Mouse (Mus musculus) stomach, embryonic 15.5 days (tissue): ENCODE results near the gene Il4i1. TPM values are rescaled to one million over a fixed set of nuclear protein-coding genes. Genes with fewer than 3 reads are reported as not detected.

Source experiments
- ATAC-seq: fragments of 200-750 bp; cut with Nextera tagmentation; 2 replicates; pipeline ENCODE4 v1.8.0; 2017; ENCODE audit warnings: low read depth, moderate number of reproducible peaks, moderate TSS enrichment; ENCODE audit not compliant: insufficient read depth, low FRiP score
- H3K27ac ChIP-seq: fragments of 300-500 bp; sonication (generic); 2 replicates; pipeline ENCODE4 v1.5.1; 2015; ENCODE audit warnings: mild to moderate bottlenecking, inconsistent platforms
- H3K27me3 ChIP-seq: fragments of 300-500 bp; sonication (generic); replicated peaks from 2 replicates; pipeline ENCODE4 v1.6.1; 2015; ENCODE audit warnings: inconsistent platforms
- H3K36me3 ChIP-seq: fragments of 300-500 bp; sonication (generic); 2 replicates; pipeline ENCODE4 v1.6.1; 2015; ENCODE audit warnings: inconsistent platforms
- H3K4me1 ChIP-seq: fragments of 300-500 bp; sonication (generic); 2 replicates; pipeline ENCODE4 v1.6.1; 2015; ENCODE audit warnings: inconsistent platforms
- H3K4me2 ChIP-seq: fragments of 300-500 bp; sonication (generic); 2 replicates; pipeline ENCODE4 v1.6.1; 2015; ENCODE audit warnings: mild to moderate bottlenecking, inconsistent platforms
- H3K4me3 ChIP-seq: fragments of 300-500 bp; sonication (generic); replicated peaks from 2 replicates; pipeline ENCODE4 v1.5.1; 2015; ENCODE audit warnings: inconsistent platforms
- H3K9ac ChIP-seq: fragments of 300-500 bp; sonication (generic); 2 replicates; pipeline ENCODE4 v1.6.1; 2015; ENCODE audit warnings: inconsistent platforms
- H3K9me3 ChIP-seq: fragments of 300-500 bp; sonication (generic); 2 replicates; pipeline ENCODE4 v1.6.1; 2016; ENCODE audit warnings: inconsistent platforms
- WGBS: fragments of 180-500 bp; shearing (Covaris S2); methylation state at CpG from one replicate; pipeline ENCODE4 v1.1.7; 2015; 5-methylcytosine and 5-hydroxymethylcytosine counted together
- polyA plus RNA-seq: library from polyadenylated mRNA; unstranded; fragments of >200 nt; fragmentation: Nextera tagmentation; extraction: Ambion mirVana; gene quantifications from 2 replicates; pipeline ENCODE4 v1.2.1, GENCODE M21; 2015

Gene Il4i1
- polyA plus RNA-seq, 1 experiment from 2014 or later = 1.4 TPM

DNA sequence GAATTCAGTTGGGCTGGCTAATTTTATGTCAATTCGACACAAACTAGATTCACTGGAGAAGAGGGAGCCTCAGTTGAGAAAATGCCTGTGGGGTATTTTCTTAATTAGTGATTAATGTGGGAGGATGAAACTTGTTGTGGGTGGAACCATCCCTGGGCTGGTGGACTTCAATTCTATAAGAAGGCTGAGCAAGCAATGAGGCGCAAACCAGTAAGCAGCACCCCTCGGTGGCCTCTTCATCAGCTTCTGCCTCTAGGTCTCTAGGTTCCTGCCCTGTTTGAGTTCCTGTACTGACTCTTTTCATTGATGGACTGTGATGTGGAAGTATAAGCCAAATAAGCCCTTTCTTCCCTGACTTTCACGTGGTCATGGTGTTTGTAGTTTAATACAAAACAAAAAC, 5.8 kb upstream of the Il4i1 start:
- no peak overlapping the region for H3K9ac ChIP-seq
- ATAC-seq = no peak
- no peaks in the 10 kb centered on the region for H3K27me3 ChIP-seq
- 0 out of 2 replicates have a peak, but pooled peaks cover 4% of the 10 kb centered on the region for H3K36me3 ChIP-seq
- H3K4me3 ChIP-seq = no peak overlapping the region
- WGBS = 83% methylated on average over 4 of the region's 4 CpGs
- no peaks in the 10 kb centered on the region for H3K9me3 ChIP-seq
- no peak overlapping the region for H3K4me2 ChIP-seq
- H3K27ac ChIP-seq = no peak overlapping the region
- H3K4me1 ChIP-seq = peaks cover 7% of the 10 kb centered on the region

DNA sequence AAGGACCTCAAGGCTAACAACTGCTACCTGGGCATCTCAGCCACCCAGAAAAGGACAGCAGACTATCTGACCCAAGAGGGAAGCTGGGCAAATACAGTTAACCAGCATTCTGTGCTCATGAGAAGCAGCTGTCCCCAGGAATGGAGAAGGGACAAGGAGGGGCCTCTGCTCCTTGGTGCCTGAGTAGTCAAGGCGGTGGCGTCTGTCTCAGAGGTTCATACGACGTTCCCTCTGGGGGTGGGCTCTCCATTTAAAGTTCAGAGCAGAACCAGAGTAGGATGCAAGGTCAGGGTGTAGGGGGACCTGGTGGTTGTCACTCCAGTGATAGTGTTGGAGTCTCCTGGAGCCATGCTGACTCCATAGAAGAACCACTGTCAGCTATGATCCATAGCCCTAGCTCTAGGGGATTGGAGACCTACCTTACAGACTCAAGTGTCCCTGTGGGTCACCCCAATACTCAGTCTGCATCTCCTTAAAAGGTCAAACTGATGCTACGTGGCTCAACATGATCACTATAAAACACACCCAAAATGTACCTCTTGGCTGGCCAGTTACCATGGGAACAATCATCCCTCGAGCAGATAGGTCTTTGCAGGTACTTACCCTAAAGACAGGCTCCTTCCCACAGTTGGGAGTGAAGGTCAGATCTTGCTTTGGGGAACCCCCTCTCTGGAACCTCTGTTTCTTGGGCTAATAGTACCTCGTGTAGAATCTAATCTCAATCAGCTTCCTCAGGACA, 5.2 kb upstream of the Il4i1 start:
- peaks cover 7% of the 10 kb centered on the region for H3K4me1 ChIP-seq
- H3K4me3 ChIP-seq = no peak overlapping the region
- no peaks in the 10 kb centered on the region for H3K9me3 ChIP-seq
- H3K36me3 ChIP-seq = 0 out of 2 replicates have a peak, but pooled peaks cover 4% of the 10 kb centered on the region
- no peak for ATAC-seq
- H3K27me3 ChIP-seq = no peaks in the 10 kb centered on the region
- no peak overlapping the region for H3K9ac ChIP-seq
- 85% methylated on average over 7 of the region's 7 CpGs for WGBS
- H3K27ac ChIP-seq = no peak overlapping the region
- no peak overlapping the region for H3K4me2 ChIP-seq

DNA sequence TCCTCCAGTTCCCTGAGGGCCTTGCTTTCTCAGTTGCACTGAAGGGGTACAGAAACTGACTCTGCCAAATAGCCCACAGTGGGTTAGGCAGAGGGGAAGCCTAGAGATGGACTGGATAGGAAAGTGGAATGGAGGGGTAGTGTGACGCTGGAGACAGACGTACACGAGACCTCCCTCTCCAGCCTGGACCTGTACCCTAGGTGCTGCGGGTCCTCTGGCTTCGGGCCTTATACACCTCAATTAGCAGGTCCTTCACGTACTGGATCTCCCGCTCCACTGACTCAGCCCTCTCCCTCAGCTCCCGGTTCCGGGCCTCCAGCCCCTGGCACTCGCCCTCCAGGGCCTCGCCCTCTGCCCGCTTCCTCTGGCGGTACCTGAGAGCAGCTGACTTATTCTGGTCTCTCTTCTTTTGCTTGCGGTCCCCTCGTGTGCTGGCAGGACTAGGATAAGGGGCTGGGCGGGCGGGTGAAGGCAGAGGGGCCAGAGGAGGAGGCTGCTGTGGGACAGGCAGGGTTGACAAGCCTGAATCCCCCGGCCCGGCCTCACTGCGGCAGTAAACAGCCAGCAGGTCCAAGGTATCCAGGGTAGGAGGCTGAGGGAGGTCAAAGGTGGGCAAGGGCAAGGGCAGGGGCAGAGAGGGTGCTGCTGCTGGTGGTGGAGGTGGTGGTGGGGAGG, 3.4 kb upstream of the Il4i1 start:
- 89% methylated on average over 19 of the region's 20 CpGs for WGBS
- Histone ChIP-seq H3K27ac (no peak overlapping the region), H3K4me3 (no peak overlapping the region), H3K4me2 (no peak overlapping the region), H3K4me1 (peaks cover 11% of the 10 kb centered on the region), H3K9ac (no peak overlapping the region), H3K27me3 (no peaks in the 10 kb centered on the region), H3K36me3 (0 out of 2 replicates have a peak, but pooled peaks cover 4% of the 10 kb centered on the region), H3K9me3 (no peaks in the 10 kb centered on the region)
- no peak for ATAC-seq

DNA sequence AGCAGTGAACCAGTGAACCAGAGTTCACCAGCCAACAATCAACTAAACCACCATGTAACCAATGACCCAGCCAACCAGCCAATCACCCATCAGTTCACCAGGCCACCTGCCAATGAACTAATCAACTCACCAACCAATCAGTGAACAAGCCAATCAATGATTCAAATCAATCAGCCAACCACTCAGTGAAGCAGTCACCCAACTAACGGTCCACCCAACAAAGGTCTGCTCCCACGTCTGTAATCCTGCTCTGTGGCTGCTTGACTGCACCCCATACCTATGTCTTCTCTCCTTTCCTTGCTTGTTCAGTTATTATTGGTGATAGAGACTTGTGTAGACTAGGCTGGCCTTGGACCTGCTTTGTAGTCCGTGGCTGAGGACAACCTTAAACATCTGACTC, 2.2 kb upstream of the Il4i1 start:
- WGBS = 92% methylated on average over 3 of the region's 3 CpGs
- ATAC-seq = no peak
- Histone ChIP-seq H3K4me1 (peaks cover 22% of the 10 kb centered on the region), H3K4me3 (no peak overlapping the region), H3K27ac (no peak overlapping the region), H3K36me3 (0 out of 2 replicates have a peak, but pooled peaks cover 4% of the 10 kb centered on the region), H3K9me3 (no peaks in the 10 kb centered on the region), H3K9ac (no peak overlapping the region), H3K4me2 (no peak overlapping the region), H3K27me3 (no peaks in the 10 kb centered on the region)

DNA sequence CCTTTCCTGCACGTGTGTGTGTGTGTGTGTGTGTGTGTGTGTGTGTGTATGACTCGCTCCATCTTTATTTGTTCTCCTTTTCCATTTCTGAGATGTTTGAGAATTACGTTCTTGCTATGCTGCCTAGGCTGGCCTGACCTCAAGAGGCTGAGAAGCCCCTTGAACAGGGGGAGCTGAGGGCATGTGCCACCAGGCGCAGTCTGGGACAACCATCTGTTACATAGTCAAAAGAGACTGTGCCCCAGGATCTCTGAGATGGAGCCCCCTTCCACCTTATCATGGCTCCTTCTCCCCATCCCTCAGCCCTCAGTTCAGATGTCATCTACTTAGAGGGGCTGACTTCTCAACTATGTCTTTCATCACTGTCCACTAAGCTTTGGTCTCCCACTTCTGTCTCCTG, 1.8 kb upstream of the Il4i1 start:
- Histone ChIP-seq H3K27me3 (no peaks in the 10 kb centered on the region), H3K4me1 (peaks cover 26% of the 10 kb centered on the region), H3K9me3 (no peaks in the 10 kb centered on the region), H3K9ac (no peak overlapping the region), H3K36me3 (peaks cover 4% of the 10 kb centered on the region; the same call in 1 of the 2 replicates), H3K27ac (no peak overlapping the region), H3K4me3 (no peak overlapping the region), H3K4me2 (no peak overlapping the region)
- WGBS = 89% methylated on average over 4 of the region's 4 CpGs
- no peak for ATAC-seq

DNA sequence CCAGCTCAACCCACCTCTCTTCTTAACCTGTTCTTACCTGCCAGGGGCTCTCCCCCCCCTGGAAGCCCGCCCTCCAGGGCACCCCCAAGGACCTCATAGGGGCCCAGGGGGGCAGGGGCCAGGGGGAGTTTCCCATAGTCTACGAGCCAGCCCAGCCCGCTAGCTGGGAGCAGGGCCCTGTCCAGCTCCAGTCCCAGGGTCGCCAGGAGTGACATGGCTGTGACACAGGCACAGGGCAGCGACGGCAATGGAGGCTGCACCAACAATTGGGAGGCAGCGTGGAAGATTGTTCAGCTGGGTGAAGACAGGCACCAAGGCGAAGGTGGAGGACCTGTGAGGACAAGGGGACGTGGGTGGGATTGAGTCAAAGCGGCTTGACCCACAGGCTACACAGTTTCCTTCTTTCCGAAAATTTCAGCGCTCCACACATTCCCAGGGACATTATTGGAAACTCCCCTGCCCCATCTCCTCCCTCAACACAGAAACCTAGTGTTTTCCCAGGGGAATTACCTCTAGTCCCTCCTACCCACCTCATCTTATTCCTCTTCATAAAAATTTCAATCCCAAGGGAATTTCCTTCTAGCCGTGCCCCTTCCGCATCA, 1.1 kb upstream of the Il4i1 start:
- peak overlapping the region; percentile 88 for H3K4me3 ChIP-seq
- H3K9me3 ChIP-seq = no peaks in the 10 kb centered on the region
- H3K27me3 ChIP-seq = no peaks in the 10 kb centered on the region
- H3K4me2 ChIP-seq = peak overlapping the region; percentile 82
- no peak for ATAC-seq
- WGBS = 32% methylated on average over 14 of the region's 14 CpGs
- no peak overlapping the region for H3K9ac ChIP-seq
- H3K36me3 ChIP-seq = peaks cover 4% of the 10 kb centered on the region; the same call in 1 of the 2 replicates
- H3K27ac ChIP-seq = peak overlapping the region; percentile 98
- peaks cover 31% of the 10 kb centered on the region for H3K4me1 ChIP-seq

DNA sequence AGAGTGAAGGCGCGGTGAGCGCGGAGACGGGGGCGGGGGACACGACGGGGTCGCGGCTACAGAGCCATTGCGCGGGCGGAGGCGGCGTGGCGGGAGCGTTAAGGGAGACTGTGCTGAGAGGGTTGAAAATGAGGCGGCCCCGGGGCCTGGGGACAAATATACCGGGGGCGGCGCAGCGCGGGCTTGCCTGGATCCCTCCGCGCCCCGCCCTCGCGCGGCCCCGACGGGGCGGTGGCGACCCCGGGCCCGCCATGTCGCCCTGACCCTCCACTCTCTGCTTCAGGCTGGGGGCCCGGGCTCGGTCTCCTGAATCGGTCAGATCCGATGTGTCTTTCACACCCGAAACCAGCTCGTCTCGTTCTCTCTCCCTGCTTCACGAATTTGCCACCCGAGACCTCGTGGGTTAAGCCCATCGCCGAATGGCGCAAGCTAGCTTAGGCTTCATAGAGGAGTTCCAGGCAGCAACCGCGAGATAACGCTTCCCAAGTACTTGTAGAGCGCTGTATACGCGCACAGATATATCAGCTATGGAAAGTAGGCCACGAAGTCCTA, 359 bp downstream of the Il4i1 start, which contains the start of gene Atf5:
Atf5 (minus strand) TSS at position 189 of the 552 bp plus-strand sequence.
- Histone ChIP-seq H3K36me3 (no peaks in the 10 kb centered on the region; the same call in 1 of the 2 replicates), H3K4me2 (peak within 1 kb of the TSS; percentile 82), H3K4me1 (peaks cover 39% of the 10 kb centered on the region), H3K9ac (peak within 1 kb of the TSS; percentile 95), H3K4me3 (peak within 1 kb of the TSS; percentile 88), H3K9me3 (no peaks in the 10 kb centered on the region), H3K27me3 (no peaks in the 10 kb centered on the region), H3K27ac (peak within 1 kb of the TSS; percentile 98)
- under 1% methylated on average over 52 of the region's 57 CpGs for WGBS
- peak; percentile 13 for ATAC-seq

DNA sequence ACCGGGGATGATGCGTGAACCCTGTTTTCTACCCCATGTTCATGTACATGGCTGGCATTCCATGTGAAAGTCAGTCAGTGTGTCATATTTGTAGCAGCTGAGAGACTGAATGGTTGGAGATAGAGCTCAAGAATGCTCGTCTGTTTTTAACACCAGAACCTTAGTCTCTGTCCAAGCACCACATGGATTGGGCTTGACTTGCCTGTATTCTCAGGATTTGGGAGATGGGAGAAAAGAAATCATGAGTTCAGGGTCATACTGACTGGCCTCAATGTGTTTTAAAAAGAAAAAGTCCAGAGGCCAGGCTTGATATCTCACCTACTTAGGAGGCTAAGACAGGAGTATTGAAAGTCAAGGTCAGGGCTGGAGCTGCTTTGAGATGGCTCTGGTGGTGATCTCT, 1.3 kb downstream of the Il4i1 start:
- no peaks in the 10 kb centered on the region; the same call in 1 of the 2 replicates for H3K36me3 ChIP-seq
- H3K4me3 ChIP-seq = peak overlapping the region; percentile 88
- H3K4me1 ChIP-seq = peaks cover 41% of the 10 kb centered on the region
- H3K9me3 ChIP-seq = no peaks in the 10 kb centered on the region
- no peaks in the 10 kb centered on the region for H3K27me3 ChIP-seq
- peak overlapping the region; percentile 98; the same call in 1 of the 2 replicates for H3K27ac ChIP-seq
- H3K4me2 ChIP-seq = peak overlapping the region; percentile 82
- 12% methylated on average over 3 of the region's 3 CpGs for WGBS
- H3K9ac ChIP-seq = peak overlapping the region; percentile 95
- ATAC-seq = no peak

DNA sequence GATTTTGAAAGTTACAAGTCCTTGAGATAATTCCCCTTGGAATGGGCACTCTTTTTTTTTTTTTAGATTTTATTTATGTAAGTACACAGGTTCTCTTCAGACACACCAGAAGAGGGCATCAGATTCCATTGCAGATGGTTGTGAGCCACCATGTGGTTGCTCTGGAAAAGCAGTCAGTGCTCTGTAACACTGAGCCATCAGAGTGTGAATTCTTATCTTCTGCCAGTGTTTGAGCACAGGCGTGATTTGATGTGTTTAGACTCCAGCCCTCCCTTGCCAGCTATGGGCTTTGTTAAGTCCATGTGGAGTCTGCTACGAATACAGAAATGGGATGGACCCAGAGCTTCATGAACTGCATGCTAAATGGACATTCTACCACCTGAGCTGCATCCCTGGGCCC, 2.0 kb downstream of the Il4i1 start:
- H3K27ac ChIP-seq = peak overlapping the region; percentile 98; the same call in 1 of the 2 replicates
- H3K4me2 ChIP-seq = peak overlapping the region; percentile 82
- H3K4me3 ChIP-seq = peak overlapping the region; percentile 88
- H3K27me3 ChIP-seq = no peaks in the 10 kb centered on the region
- no peaks in the 10 kb centered on the region for H3K9me3 ChIP-seq
- no peaks in the 10 kb centered on the region; the same call in 1 of the 2 replicates for H3K36me3 ChIP-seq
- peak overlapping the region; percentile 1; the same call in 1 of the 2 replicates for H3K9ac ChIP-seq
- H3K4me1 ChIP-seq = peaks cover 47% of the 10 kb centered on the region
- ATAC-seq = no peak
- 24% methylated on average over 2 of the region's 2 CpGs for WGBS

DNA sequence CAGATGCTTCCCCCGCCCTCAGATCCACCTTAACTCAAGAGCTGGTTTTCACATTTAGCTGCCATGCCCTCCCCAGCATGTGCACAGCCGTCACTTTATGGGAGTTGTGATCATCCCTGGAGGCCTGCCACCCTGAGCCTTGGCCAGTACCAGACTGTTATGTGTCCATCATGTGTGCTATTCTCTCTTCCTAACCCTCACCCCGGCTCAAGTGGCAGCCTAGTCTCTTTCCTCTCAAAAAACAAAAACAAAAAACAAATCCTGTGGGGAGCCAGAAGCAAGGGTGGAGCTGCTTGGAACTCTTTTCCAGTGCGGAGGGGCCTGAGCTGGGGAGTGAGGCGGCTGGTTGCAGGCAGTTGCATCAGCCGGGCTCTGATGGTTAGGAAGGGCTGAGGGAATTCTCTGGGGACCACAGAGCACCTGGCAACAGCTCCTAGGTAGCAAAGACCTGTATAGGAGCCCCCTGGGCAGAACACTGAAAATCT, 2.6 kb downstream of the Il4i1 start:
- H3K9me3 ChIP-seq = no peaks in the 10 kb centered on the region
- peak overlapping the region; percentile 88 for H3K4me3 ChIP-seq
- no peak for ATAC-seq
- peak overlapping the region; percentile 28; the same call in 1 of the 2 replicates for H3K27ac ChIP-seq
- H3K27me3 ChIP-seq = no peaks in the 10 kb centered on the region
- WGBS = 42% methylated on average over 6 of the region's 6 CpGs
- H3K9ac ChIP-seq = peak overlapping the region; percentile 1; the same call in 1 of the 2 replicates
- no peaks in the 10 kb centered on the region; the same call in 1 of the 2 replicates for H3K36me3 ChIP-seq
- peak overlapping the region; percentile 82 for H3K4me2 ChIP-seq
- H3K4me1 ChIP-seq = peaks cover 48% of the 10 kb centered on the region

DNA sequence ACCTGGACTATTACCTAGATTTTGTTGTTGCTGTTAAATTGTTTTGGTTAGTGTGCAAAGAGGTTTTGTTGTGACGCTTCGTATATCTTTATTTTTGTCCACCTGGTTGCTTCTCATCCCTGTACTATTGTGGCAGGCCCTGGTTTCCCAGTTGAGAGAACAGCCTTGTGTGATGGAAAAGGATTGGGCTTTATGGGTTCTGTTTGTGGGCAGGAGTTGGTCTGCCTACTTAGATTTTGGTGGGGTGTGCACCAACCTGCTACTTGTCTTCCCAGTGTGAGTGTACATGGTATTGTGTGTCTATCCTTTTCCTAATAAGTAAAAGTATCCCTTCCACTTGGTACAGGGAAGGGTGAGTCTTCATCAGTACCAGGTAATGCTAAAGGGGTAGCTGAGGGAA, 3.2 kb downstream of the Il4i1 start:
- WGBS = 90% methylated on average over 2 of the region's 2 CpGs
- Histone ChIP-seq H3K36me3 (no peaks in the 10 kb centered on the region; the same call in 1 of the 2 replicates), H3K9me3 (no peaks in the 10 kb centered on the region), H3K27me3 (no peaks in the 10 kb centered on the region), H3K4me1 (peaks cover 51% of the 10 kb centered on the region), H3K4me3 (no peak overlapping the region; the same call in 1 of the 2 replicates), H3K4me2 (peak overlapping the region; percentile 82), H3K27ac (peak overlapping the region; percentile 28; the same call in 1 of the 2 replicates), H3K9ac (no peak overlapping the region)
- no peak for ATAC-seq
